Mouse (Mus musculus) midbrain, embryonic 12.5 days (tissue): ENCODE measurements at regions not wholly inside any gene's neighbourhood (a gene's known extent, or its start where the extent isn't known, plus 50 kb on each side); places are given as distances from the start of the nearest gene placed in this dataset.
"Not testable (repeated sequence)": the region's sequence is repeated elsewhere in the genome, so short reads cannot be mapped to it uniquely, and the experiment has no call there.

Source experiments
- ATAC-seq: fragments of 200-750 bp; cut with Nextera tagmentation; 2 replicates; pipeline ENCODE4 v1.8.0; 2017; ENCODE audit warnings: low read depth, moderate TSS enrichment, moderate library complexity; ENCODE audit not compliant: low FRiP score
- H3K27ac ChIP-seq: fragments of 300-500 bp; sonication (generic); replicated peaks from 2 replicates; pipeline ENCODE4 v1.5.1; 2016; ENCODE audit warnings: mild to moderate bottlenecking
- H3K27me3 ChIP-seq: fragments of 300-500 bp; sonication (generic); 2 replicates; pipeline ENCODE4 v1.6.1; 2016; ENCODE audit warnings: mild to moderate bottlenecking
- H3K36me3 ChIP-seq: fragments of 300-500 bp; sonication (generic); 2 replicates; pipeline ENCODE4 v1.6.1; 2016
- H3K4me1 ChIP-seq: fragments of 300-500 bp; sonication (generic); 2 replicates; pipeline ENCODE4 v1.6.1; 2016
- H3K4me2 ChIP-seq: fragments of 300-500 bp; sonication (generic); replicated peaks from 2 replicates; pipeline ENCODE4 v1.6.1; 2016; ENCODE audit warnings: mild to moderate bottlenecking, moderate library complexity
- H3K4me3 ChIP-seq: fragments of 300-500 bp; sonication (generic); 2 replicates; pipeline ENCODE4 v1.5.1; 2016; ENCODE audit warnings: mild to moderate bottlenecking
- H3K9ac ChIP-seq: fragments of 300-500 bp; sonication (generic); replicated peaks from 2 replicates; pipeline ENCODE4 v1.6.1; 2016; ENCODE audit warnings: mild to moderate bottlenecking, moderate library complexity
- H3K9me3 ChIP-seq: fragments of 300-500 bp; sonication (generic); 2 replicates; pipeline ENCODE4 v1.6.1; 2016; ENCODE audit warnings: mild to moderate bottlenecking
- WGBS: fragments of 180-500 bp; shearing (Covaris S2); methylation state at CpG from one replicate; pipeline ENCODE4 v1.1.7; 2016; 5-methylcytosine and 5-hydroxymethylcytosine counted together

- no peak overlapping the region for H3K27ac ChIP-seq
- no peak for ATAC-seq
- H3K4me1 ChIP-seq, result no peaks in the 10 kb centered on the region
Measured at GRCm38 (mm10) chr6:6496789-6497188, 81.7 kb downstream of the Sem1 start.

GRCm38 (mm10) chr6:6496336-6496735 lies 82.1 kb downstream of the Sem1 start:
- H3K4me3 ChIP-seq, result no peak overlapping the region
- no peaks in the 10 kb centered on the region for H3K27me3 ChIP-seq
- 93% methylated on average over 4 of the region's 4 CpGs for WGBS
- H3K36me3 ChIP-seq, result no peaks in the 10 kb centered on the region
- H3K9ac ChIP-seq, result no peak overlapping the region
- no peaks in the 10 kb centered on the region for H3K9me3 ChIP-seq
- no peak overlapping the region for H3K27ac ChIP-seq
- H3K4me1 ChIP-seq, result no peaks in the 10 kb centered on the region
- H3K4me2 ChIP-seq, result no peak overlapping the region
- ATAC-seq, result no peak

More at GRCm38 (mm10) chr6:6496789-6497188, 81.7 kb downstream of the Sem1 start:
- H3K4me2 ChIP-seq, result no peak overlapping the region
- 87% methylated on average over 1 of the region's 1 CpGs for WGBS
- H3K4me3 ChIP-seq, result no peak overlapping the region
- no peaks in the 10 kb centered on the region for H3K27me3 ChIP-seq
- H3K9ac ChIP-seq, result no peak overlapping the region
- H3K36me3 ChIP-seq, result no peaks in the 10 kb centered on the region
- no peaks in the 10 kb centered on the region for H3K9me3 ChIP-seq

- 85% methylated on average over 4 of the region's 4 CpGs for WGBS
- no peak overlapping the region for H3K27ac ChIP-seq
- no peak overlapping the region for H3K4me2 ChIP-seq
- H3K4me1 ChIP-seq, result no peaks in the 10 kb centered on the region
- H3K9ac ChIP-seq, result no peak overlapping the region
- no peaks in the 10 kb centered on the region for H3K9me3 ChIP-seq
- no peaks in the 10 kb centered on the region for H3K36me3 ChIP-seq
- no peak overlapping the region for H3K4me3 ChIP-seq
- no peak for ATAC-seq
- H3K27me3 ChIP-seq, result no peaks in the 10 kb centered on the region
Measured at GRCm38 (mm10) chr6:6488191-6488590, 90.3 kb downstream of the Sem1 start.

DNA sequence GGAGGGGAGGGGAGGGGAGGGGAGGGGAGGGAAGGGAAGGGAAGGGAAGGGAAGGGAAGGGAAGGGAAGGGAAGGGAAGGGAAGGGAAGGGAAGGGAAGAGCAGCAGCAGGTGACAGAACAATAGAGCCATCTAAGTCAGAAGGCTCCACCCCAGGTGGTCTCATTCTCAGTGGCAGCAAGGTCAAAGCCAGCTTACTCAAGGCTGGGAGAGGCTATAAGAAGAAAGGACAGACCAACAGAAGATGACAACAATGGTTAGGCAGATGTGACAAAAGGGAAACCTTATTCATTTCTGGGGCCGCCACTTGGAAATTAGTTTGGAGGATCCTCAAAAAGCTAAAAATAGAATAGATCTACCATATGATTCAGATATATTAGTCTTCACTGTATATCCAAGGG lies 96.9 kb downstream of the Sem1 start:
- not testable (repeated sequence) for H3K4me3 ChIP-seq, ATAC-seq

GRCm38 (mm10) chr6:6470397-6470796 lies 108.1 kb downstream of the Sem1 start:
- Histone ChIP-seq H3K27ac (no peak overlapping the region), H3K9me3 (no peaks in the 10 kb centered on the region), H3K36me3 (no peaks in the 10 kb centered on the region), H3K4me1 (no peaks in the 10 kb centered on the region), H3K4me2 (no peak overlapping the region), H3K9ac (no peak overlapping the region), H3K27me3 (no peaks in the 10 kb centered on the region), H3K4me3 (no peak overlapping the region)
- WGBS, result 82% methylated on average over 8 of the region's 8 CpGs
- ATAC-seq, result no peak

More for the DNA sequence above, 96.9 kb downstream of the Sem1 start:
- H3K4me1 ChIP-seq, H3K4me2 ChIP-seq, H3K9me3 ChIP-seq, H3K36me3 ChIP-seq, H3K9ac ChIP-seq, H3K27me3 ChIP-seq, H3K27ac ChIP-seq: not testable (repeated sequence)
- WGBS, result 81% methylated on average over 1 of the region's 1 CpGs

- Histone ChIP-seq H3K4me2 (no peak overlapping the region), H3K36me3 (no peaks in the 10 kb centered on the region), H3K9me3 (no peaks in the 10 kb centered on the region), H3K9ac (no peak overlapping the region), H3K4me1 (peaks cover 16% of the 10 kb centered on the region), H3K27ac (no peak overlapping the region), H3K27me3 (no peaks in the 10 kb centered on the region), H3K4me3 (no peak overlapping the region)
- WGBS, result 33% methylated on average over 1 of the region's 1 CpGs
- no peak for ATAC-seq
Measured at GRCm38 (mm10) chr6:6467526-6467925, 110.9 kb downstream of the Sem1 start.

GRCm38 (mm10) chr6:6466231-6466630 lies 112.2 kb downstream of the Sem1 start:
- no peak overlapping the region for H3K27ac ChIP-seq
- WGBS, result 48% methylated on average over 2 of the region's 2 CpGs
- no peak overlapping the region for H3K4me2 ChIP-seq
- no peaks in the 10 kb centered on the region for H3K27me3 ChIP-seq
- H3K4me1 ChIP-seq, result peaks cover 16% of the 10 kb centered on the region
- no peak overlapping the region for H3K4me3 ChIP-seq
- H3K9me3 ChIP-seq, result no peaks in the 10 kb centered on the region
- H3K36me3 ChIP-seq, result no peaks in the 10 kb centered on the region
- no peak for ATAC-seq
- H3K9ac ChIP-seq, result no peak overlapping the region

DNA sequence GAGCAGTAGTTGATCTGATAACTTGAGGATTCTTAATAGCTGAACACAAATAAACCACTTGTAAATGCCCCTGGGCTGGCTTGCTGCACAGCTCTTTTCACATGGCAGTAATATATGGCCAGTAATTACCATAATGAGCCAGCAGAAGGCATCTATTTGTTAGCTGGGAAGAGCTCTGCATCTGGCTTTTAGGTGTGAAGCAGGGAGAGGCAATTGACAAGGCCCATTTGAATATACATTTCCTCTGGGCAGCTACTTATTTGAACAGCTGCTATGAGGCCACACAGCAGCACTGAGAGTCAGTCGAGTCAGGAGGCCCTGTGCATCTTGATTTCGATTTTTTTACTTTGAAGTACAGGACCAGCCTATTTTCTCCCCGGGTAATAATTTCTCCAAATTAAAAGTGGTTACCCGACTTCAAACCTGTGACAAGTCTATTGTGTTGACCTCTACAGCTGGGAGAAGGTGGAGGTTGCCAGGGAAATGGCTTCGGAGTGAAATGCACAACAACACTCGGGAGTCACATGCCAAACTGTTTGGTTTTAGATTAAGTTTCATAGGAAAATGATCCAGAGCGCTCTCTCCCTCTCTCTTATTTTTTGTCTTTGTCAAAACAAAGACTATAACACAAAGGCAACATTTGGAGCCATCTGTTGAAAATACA lies 114.5 kb downstream of the Sem1 start:
- Histone ChIP-seq H3K4me2 (no peak overlapping the region), H3K4me1 (peaks cover 23% of the 10 kb centered on the region), H3K4me3 (no peak overlapping the region), H3K9me3 (no peaks in the 10 kb centered on the region), H3K9ac (no peak overlapping the region), H3K36me3 (no peaks in the 10 kb centered on the region), H3K27me3 (no peaks in the 10 kb centered on the region), H3K27ac (0 out of 2 replicates have a peak overlapping the region, but pooled peaks have one; percentile 22)
- ATAC-seq, result peak; percentile 73
- 23% methylated on average over 7 of the region's 7 CpGs for WGBS

- no peak overlapping the region for H3K4me3 ChIP-seq
- H3K27ac ChIP-seq, result 0 out of 2 replicates have a peak overlapping the region, but pooled peaks have one; percentile 39
- WGBS, result 11% methylated on average over 2 of the region's 2 CpGs
- H3K27me3 ChIP-seq, result no peaks in the 10 kb centered on the region
- H3K9me3 ChIP-seq, result no peaks in the 10 kb centered on the region
- no peaks in the 10 kb centered on the region for H3K36me3 ChIP-seq
- peaks cover 27% of the 10 kb centered on the region for H3K4me1 ChIP-seq
- ATAC-seq, result peak; percentile 39
- no peak overlapping the region for H3K9ac ChIP-seq
- H3K4me2 ChIP-seq, result peak overlapping the region; percentile 42
Measured at GRCm38 (mm10) chr6:6459918-6460239, 118.6 kb downstream of the Sem1 start.

GRCm38 (mm10) chr6:6459006-6459917 lies 119.2 kb downstream of the Sem1 start:
- Histone ChIP-seq H3K36me3 (no peaks in the 10 kb centered on the region), H3K4me1 (peaks cover 25% of the 10 kb centered on the region), H3K4me3 (0 out of 2 replicates have a peak overlapping the region, but pooled peaks have one; percentile 2), H3K27me3 (no peaks in the 10 kb centered on the region), H3K9ac (no peak overlapping the region), H3K9me3 (no peaks in the 10 kb centered on the region), H3K4me2 (peak overlapping the region; percentile 42), H3K27ac (0 out of 2 replicates have a peak overlapping the region, but pooled peaks have one; percentile 39)
- peak; percentile 80 for ATAC-seq
- WGBS, result 10% methylated on average over 14 of the region's 14 CpGs

GRCm38 (mm10) chr6:6457726-6458125 lies 120.7 kb downstream of the Sem1 start:
- no peaks in the 10 kb centered on the region for H3K9me3 ChIP-seq
- H3K4me3 ChIP-seq, result no peak overlapping the region
- no peak overlapping the region for H3K9ac ChIP-seq
- peaks cover 15% of the 10 kb centered on the region for H3K4me1 ChIP-seq
- ATAC-seq, result no peak
- 67% methylated on average over 4 of the region's 4 CpGs for WGBS
- H3K36me3 ChIP-seq, result no peaks in the 10 kb centered on the region
- H3K27ac ChIP-seq, result no peak overlapping the region
- H3K27me3 ChIP-seq, result no peaks in the 10 kb centered on the region
- no peak overlapping the region for H3K4me2 ChIP-seq

DNA sequence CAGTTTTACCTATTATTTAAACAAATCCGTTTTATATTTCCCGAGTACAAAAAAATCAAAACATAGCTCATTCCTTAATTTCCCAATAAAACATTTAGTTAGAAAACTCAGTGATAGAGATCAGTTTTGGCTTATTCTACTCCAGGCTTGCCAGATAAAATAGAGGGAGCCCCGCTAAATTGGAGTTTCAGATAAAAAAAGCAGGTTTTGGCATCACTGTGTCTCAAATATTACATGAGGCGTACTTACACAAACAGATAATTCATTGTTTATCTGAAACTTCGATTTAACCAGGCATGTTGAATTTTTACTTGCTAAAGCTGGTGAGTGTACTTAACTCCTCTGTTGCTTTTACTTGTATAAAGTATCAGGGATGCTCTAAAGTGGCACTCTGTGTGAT lies 121.5 kb downstream of the Sem1 start:
- Histone ChIP-seq H3K4me2 (no peak overlapping the region), H3K36me3 (no peaks in the 10 kb centered on the region), H3K9ac (no peak overlapping the region), H3K27ac (no peak overlapping the region), H3K27me3 (no peaks in the 10 kb centered on the region), H3K4me1 (peaks cover 15% of the 10 kb centered on the region), H3K4me3 (no peak overlapping the region), H3K9me3 (no peaks in the 10 kb centered on the region)
- no peak for ATAC-seq
- WGBS, result 92% methylated on average over 5 of the region's 5 CpGs
